Mouse (Mus musculus) limb, embryonic 14.5 days (tissue): ENCODE data around the gene Gm49027. TPM values are rescaled to one million over a fixed set of nuclear protein-coding genes. Genes with fewer than 3 reads are reported as not detected.

Experiments used
- ATAC-seq: fragments of 200-750 bp; cut with Nextera tagmentation; 2 replicates; pipeline ENCODE4 v1.8.0; 2017; ENCODE audit warnings: low read depth, moderate number of reproducible peaks, moderate TSS enrichment; ENCODE audit not compliant: low FRiP score
- DNase-seq: peaks from one replicate; pipeline ENCODE4 v3.0.0-alpha.2; 2015; ENCODE audit warnings: low spot score
- H3K27ac ChIP-seq: fragments of 300-500 bp; sonication (generic); replicated peaks from 2 replicates; pipeline ENCODE4 v1.5.1; 2014; ENCODE audit warnings: low read depth, mild to moderate bottlenecking, low read length, moderate library complexity, mixed read lengths
- H3K27me3 ChIP-seq: fragments of 300-500 bp; sonication (generic); 2 replicates; pipeline ENCODE4 v1.6.1; 2014; ENCODE audit warnings: low read length, mixed read lengths; ENCODE audit not compliant: control insufficient read depth, insufficient read depth
- H3K36me3 ChIP-seq: fragments of 300-500 bp; sonication (generic); 2 replicates; pipeline ENCODE4 v1.6.1; 2014; ENCODE audit warnings: mild to moderate bottlenecking, low read length, moderate library complexity, mixed read lengths; ENCODE audit not compliant: control insufficient read depth, insufficient read depth
- H3K4me1 ChIP-seq: fragments of 300-500 bp; sonication (generic); 2 replicates; pipeline ENCODE4 v1.6.1; 2014; ENCODE audit warnings: antibody characterized with exemption, low read length, mixed read lengths; ENCODE audit not compliant: control insufficient read depth, insufficient read depth
- H3K4me2 ChIP-seq: fragments of 300-500 bp; sonication (generic); replicated peaks from 2 replicates; pipeline ENCODE4 v1.6.1; 2014; ENCODE audit warnings: low read depth, mild to moderate bottlenecking, low read length, moderate library complexity; ENCODE audit not compliant: severe bottlenecking
- H3K4me3 ChIP-seq: fragments of 300-500 bp; sonication (generic); replicated peaks from 2 replicates; pipeline ENCODE4 v1.5.1; 2014; ENCODE audit warnings: low read length
- H3K9ac ChIP-seq: fragments of 300-500 bp; sonication (generic); 2 replicates; pipeline ENCODE4 v1.6.1; 2014; ENCODE audit warnings: mild to moderate bottlenecking, low read depth, low read length, moderate library complexity; ENCODE audit not compliant: severe bottlenecking
- H3K9me3 ChIP-seq: fragments of 300-500 bp; sonication (generic); 2 replicates; pipeline ENCODE4 v1.6.1; 2016; ENCODE audit warnings: low read length; ENCODE audit not compliant: control insufficient read depth
- POLR2A ChIP-seq: fragments of 200-500 bp; IDR thresholded peaks from 2 replicates; pipeline ENCODE4 v1.8.0; 2012; ENCODE audit warnings: inconsistent platforms, mild to moderate bottlenecking, moderate library complexity, borderline replicate concordance; ENCODE audit not compliant: insufficient read depth, insufficient read length; ENCODE audit errors: extremely low read depth
- WGBS: fragments of 180-500 bp; shearing (Covaris S2); extraction: QIAGEN DNeasy Blood & Tissue Kit; methylation state at CpG from one replicate; pipeline ENCODE4 v1.1.7; 2014; 5-methylcytosine and 5-hydroxymethylcytosine counted together
- polyA plus RNA-seq, 2 experiments: library from polyadenylated mRNA; depleted of rRNA in 1 of 2; stranded (reverse) in 1 of 2; unstranded in 1 of 2; fragments of >200 nt; fragmentation: Nextera tagmentation in 1 of 2; extraction: Ambion mirVana in 1 of 2; gene quantifications; 2 replicates each; pipeline versions ENCODE4 v1.2.1 to v1.2.3; 2012 to 2014

Gm49027 gene
- 3.9 and 6.1 TPM in 2 replicates for polyA plus RNA-seq (2012; rRNA removed)
- polyA plus RNA-seq (2014; fragmentation: Nextera tagmentation; extraction: Ambion mirVana) = 0.41 and 0.55 TPM in 2 replicates

DNA sequence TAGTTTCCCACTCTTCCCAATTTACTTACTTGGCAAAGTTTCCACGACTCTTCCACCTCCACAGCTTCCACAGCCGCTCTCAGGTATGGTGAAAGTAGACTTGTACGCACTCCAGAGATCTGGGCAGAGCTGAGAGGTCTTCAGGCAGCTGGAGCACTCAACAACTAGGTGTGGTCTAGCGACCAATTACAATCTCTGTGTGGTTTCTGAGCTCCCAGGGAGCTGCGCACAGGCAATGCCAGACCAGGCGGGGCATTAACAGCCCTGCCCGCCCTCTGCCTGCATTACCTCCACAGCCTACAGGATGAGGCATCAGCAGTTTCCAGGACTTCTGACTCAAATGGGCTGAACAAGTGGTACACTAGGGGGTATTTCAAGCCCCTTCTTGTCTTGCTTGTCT is at the start of gene Gm49027:
Gm49027 (minus strand) TSS at position 208 of the 400 bp plus-strand sequence.
- DNase-seq (no peak), ATAC-seq (no peak)
- Histone ChIP-seq H3K9ac (no peak within 1 kb of the TSS), H3K4me1 (peaks cover 20% of the 10 kb centered on the region), H3K4me2 (peak within 1 kb of the TSS; percentile 92), H3K27ac (no peak within 1 kb of the TSS), H3K9me3 (no peaks in the 10 kb centered on the region), H3K36me3 (peaks cover 24% of the 10 kb centered on the region), H3K27me3 (no peaks in the 10 kb centered on the region), H3K4me3 (peak within 1 kb of the TSS; percentile 94)
- TF ChIP-seq POLR2A = no peak
- WGBS = 86% methylated on average over 7 of the region's 7 CpGs

DNA sequence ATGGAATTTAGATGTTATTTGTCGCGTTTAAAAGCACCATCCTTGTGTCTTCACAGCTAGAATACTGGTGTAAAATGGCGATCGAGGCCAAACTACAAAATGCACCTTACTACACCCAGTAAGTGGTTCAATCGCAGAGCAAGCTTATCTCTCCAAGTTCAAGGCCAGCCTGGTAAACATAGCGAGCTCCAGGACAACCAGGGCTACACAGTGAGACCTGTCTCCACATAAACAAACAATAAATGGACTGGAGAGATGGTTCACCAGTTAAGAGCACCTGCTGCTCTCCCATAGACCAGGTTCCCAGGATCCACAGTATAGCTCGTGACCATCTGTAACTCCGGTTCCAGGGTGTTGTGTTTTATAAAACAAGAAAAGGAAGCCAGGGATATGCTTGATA is 48.1 kb upstream of the Gm49027 start:
- Histone ChIP-seq H3K27me3 (no peaks in the 10 kb centered on the region), H3K36me3 (peaks cover 25% of the 10 kb centered on the region), H3K27ac (no peak overlapping the region), H3K9ac (no peak overlapping the region), H3K4me3 (peak overlapping the region; percentile 96), H3K4me1 (peaks cover 6% of the 10 kb centered on the region; the same call in 1 of the 2 replicates), H3K4me2 (peak overlapping the region; percentile 90), H3K9me3 (no peaks in the 10 kb centered on the region)
- no peak for DNase-seq
- TF ChIP-seq POLR2A = no peak
- ATAC-seq = no peak
- WGBS = 63% methylated on average over 8 of the region's 8 CpGs

GRCm38 (mm10) chr5:123572357-123573186 is 47.3 kb upstream of the Gm49027 start, which contains the start of gene Vps33a:
TSS of gene Vps33a (minus strand) at chr5:123573038.
- peak within 1 kb of the TSS; percentile 77 for H3K9ac ChIP-seq
- DNase-seq (peak; percentile 97), ATAC-seq (peak; percentile 93)
- H3K4me3 ChIP-seq = peak within 1 kb of the TSS; percentile 96
- H3K9me3 ChIP-seq = no peaks in the 10 kb centered on the region
- H3K27me3 ChIP-seq = no peaks in the 10 kb centered on the region
- H3K36me3 ChIP-seq = peaks cover 25% of the 10 kb centered on the region
- TF ChIP-seq POLR2A = no peak
- H3K4me1 ChIP-seq = peaks cover 6% of the 10 kb centered on the region; the same call in 1 of the 2 replicates
- under 1% methylated on average over 54 of the region's 54 CpGs for WGBS
- peak within 1 kb of the TSS; percentile 90 for H3K4me2 ChIP-seq
- H3K27ac ChIP-seq = peak within 1 kb of the TSS; percentile 38

DNA sequence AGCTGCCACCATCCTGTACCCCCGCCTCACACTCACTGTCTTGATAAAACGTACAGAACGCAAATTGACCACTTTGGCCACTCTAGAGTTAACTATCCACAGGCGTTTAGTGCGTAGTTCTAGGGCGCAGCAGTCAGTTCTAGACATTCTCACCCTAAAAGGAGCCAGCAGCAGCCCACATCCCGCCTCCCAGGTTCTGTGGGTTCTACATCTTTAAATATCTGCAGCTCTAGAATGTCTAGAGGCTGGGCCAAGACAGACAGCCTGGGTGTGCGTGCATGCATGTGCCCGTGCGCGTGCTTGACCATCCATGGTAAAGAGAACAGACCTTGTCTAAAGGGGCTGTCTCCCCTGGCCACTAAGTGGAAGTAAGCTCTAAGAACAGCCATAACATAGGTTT is 35.8 kb upstream of the Gm49027 start:
- no peak overlapping the region for H3K4me3 ChIP-seq
- TF ChIP-seq POLR2A = no peak
- no peak for DNase-seq
- peaks cover 76% of the 10 kb centered on the region for H3K36me3 ChIP-seq
- H3K27me3 ChIP-seq = no peaks in the 10 kb centered on the region
- no peak overlapping the region for H3K9ac ChIP-seq
- H3K4me1 ChIP-seq = no peaks in the 10 kb centered on the region
- H3K9me3 ChIP-seq = no peaks in the 10 kb centered on the region
- H3K27ac ChIP-seq = no peak overlapping the region
- H3K4me2 ChIP-seq = no peak overlapping the region
- ATAC-seq = no peak
- 93% methylated on average over 11 of the region's 11 CpGs for WGBS

GRCm38 (mm10) chr5:123559588-123559987 is 34.3 kb upstream of the Gm49027 start:
- no peaks in the 10 kb centered on the region for H3K27me3 ChIP-seq
- H3K4me1 ChIP-seq = no peaks in the 10 kb centered on the region
- no peak overlapping the region for H3K4me3 ChIP-seq
- 94% methylated on average over 8 of the region's 8 CpGs for WGBS
- no peak for DNase-seq
- H3K27ac ChIP-seq = no peak overlapping the region
- no peak overlapping the region for H3K4me2 ChIP-seq
- no peak overlapping the region for H3K9ac ChIP-seq
- no peak for TF ChIP-seq POLR2A
- peaks cover 68% of the 10 kb centered on the region for H3K36me3 ChIP-seq
- H3K9me3 ChIP-seq = no peaks in the 10 kb centered on the region
- ATAC-seq = no peak
